Mouse (Mus musculus) granulocyte monocyte progenitor cell, adult 5-6 weeks (primary cell): Measurements from ENCODE around the gene Dtymk. TPM values are rescaled to one million over a fixed set of nuclear protein-coding genes. Genes with fewer than 3 reads are reported as not detected.
"Not testable (repeated sequence)": the region's sequence is repeated elsewhere in the genome, so short reads cannot be mapped to it uniquely, and the experiment has no call there.

ENCODE experiments used
- ATAC-seq: replicated peaks from 2 replicates; pipeline ENCODE4 v1.8.0; 2016; ENCODE audit warnings: mild to moderate bottlenecking, moderate TSS enrichment, inconsistent platforms; ENCODE audit not compliant: poor library complexity, severe bottlenecking
- total RNA-seq, 2 experiments: library from RNA; stranded (forward) in 1 of 2; stranded (reverse) in 1 of 2; fragments of 200-712, 200-1000 nt in 1 of 2; fragments of >200 nt in 1 of 2; fragmentation: Nextera tagmentation in 1 of 2; gene quantifications; 2 replicates each; pipeline ENCODE4 v1.2.3; 2014 to 2017

The Dtymk gene
- total RNA-seq (2014; fragmentation: Nextera tagmentation) (238 and 289 TPM in 2 replicates), total RNA-seq (2017) (216 and 239 TPM in 2 replicates)

DNA sequence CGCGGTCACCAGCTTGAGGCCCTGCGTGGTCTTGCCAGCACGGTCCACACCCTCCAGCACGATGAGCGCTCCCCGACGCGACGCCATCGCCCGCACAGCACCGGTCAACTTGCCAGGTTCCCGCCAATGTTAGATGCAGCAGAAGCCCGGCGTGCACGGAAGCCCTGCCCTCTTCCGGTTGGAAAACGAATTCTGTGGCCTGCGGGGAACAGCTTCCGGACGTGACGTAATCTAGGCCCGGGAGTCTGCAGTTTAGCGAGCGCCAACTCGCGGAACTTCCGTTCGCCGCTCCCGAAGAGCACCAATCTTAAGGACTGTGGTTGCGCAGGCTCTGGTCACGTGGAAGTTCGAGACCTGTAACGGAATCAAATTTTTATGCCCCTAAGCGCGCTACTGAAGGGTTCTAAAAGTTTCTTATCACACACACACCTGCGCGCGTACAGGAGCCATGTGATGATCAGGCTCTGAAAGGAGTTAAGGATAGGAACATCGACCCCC is at the start of gene Dtymk:
Gene Dtymk, minus strand, starts transcription at position 194 of the 498 bp plus-strand sequence.
- peak; percentile 67 for ATAC-seq

DNA sequence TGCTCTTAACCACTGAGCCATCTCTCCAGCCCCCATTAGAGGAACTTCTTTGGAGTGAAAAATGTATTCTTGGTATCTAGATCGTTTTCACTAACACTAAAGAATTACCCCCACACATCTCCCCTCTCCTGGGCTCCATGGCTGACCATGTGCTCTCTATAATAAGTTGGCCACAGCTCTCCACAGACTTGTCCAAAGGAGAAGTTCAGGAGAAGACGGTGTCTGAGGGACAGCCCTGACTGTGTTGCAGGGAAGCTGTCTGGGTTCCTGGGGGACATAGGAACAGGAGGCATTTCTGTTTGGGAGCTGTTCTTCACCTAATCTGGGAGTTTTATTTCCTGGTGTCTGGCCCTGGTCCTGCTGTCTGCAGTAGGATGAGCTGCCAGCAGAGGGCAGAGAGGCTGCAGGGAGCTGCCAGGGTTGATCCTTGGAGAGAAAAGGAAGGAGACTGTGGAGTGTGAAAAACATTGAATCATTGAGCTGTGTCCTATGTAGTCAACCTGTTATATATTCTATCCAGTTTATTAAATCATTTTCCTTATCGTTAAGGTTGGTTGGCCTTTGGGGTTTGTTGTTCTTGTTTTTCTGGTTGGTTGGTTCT is 44.1 kb upstream of the Dtymk start:
- peak; percentile 97 for ATAC-seq

DNA sequence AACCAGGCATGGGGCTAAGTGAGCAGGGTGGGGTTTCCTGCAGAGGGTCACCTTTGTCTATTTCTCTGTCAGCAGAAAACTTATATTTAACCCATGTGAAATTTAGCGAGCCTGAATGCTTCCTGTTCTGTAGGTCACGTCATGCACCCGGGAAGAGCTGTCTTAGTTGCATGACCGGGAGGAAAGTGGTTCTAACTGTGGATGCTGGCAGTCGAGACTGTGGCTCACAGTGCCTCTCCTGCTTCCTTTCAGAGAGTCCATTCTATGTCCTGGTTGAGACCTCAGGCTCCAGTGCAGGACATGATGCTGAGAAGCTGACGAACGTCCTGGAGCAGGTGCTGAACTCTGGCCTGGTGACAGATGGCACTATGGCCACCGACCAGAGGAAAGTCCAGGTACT is 36.8 kb upstream of the Dtymk start:
- ATAC-seq: not testable (repeated sequence)

GRCm38 (mm10) chr1:93837335-93837734 is 35.6 kb upstream of the Dtymk start:
- no peak for ATAC-seq

- no peak for ATAC-seq
Observed at GRCm38 (mm10) chr1:93836532-93836913, 34.8 kb upstream of the Dtymk start.

DNA sequence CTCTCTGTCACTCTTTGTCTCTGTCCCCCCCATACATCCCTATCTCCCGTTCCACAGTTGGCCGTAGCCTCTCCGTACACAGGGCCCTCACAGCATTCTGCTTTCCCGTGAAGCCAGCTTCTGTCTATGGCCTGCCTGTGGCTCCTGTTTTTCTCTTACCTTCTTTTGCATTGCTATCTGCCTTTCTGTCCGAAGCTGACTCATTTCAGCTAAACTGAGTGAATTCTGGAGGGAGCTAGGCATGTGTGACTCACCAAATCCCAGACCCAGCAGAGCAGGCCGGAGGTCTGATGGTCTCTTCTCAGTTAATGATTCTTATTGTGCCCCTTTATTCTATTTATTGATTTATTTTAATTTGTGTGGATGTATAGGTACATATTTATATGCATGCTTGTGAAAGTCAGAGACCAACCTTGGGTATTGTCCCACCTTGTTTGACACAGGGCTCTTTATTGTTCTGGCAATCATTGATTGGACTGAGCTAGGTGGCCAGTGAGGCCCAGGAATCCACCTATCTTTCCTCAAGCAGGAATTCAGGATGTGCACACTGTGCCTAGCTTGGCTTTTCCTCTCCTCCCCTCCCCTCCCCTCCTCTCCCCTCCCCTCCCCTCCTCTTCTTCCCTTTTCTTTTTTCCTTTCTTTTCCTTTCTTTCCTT is 34.3 kb upstream of the Dtymk start:
- ATAC-seq: no peak

GRCm38 (mm10) chr1:93835211-93835610 is 33.5 kb upstream of the Dtymk start:
- ATAC-seq: no peak

GRCm38 (mm10) chr1:93834671-93835150 is 33.0 kb upstream of the Dtymk start:
- ATAC-seq: no peak

- ATAC-seq: peak; percentile 90
Observed at GRCm38 (mm10) chr1:93832754-93833360, 31.1 kb upstream of the Dtymk start.

DNA sequence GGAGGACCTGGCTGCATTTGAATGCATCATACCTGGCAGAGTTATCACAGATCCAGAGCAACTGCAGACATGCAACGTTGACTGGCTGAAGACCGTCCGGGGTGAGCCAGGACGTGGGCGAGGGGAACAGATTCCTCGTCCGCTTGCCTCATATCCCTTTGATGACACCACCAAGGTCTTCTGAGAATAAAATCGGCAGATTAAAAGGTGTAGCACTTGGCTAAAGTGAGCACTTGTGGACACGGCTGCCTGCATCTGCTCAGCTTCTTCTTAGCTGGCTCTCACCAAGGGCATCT is 24.8 kb upstream of the Dtymk start:
- no peak for ATAC-seq

DNA sequence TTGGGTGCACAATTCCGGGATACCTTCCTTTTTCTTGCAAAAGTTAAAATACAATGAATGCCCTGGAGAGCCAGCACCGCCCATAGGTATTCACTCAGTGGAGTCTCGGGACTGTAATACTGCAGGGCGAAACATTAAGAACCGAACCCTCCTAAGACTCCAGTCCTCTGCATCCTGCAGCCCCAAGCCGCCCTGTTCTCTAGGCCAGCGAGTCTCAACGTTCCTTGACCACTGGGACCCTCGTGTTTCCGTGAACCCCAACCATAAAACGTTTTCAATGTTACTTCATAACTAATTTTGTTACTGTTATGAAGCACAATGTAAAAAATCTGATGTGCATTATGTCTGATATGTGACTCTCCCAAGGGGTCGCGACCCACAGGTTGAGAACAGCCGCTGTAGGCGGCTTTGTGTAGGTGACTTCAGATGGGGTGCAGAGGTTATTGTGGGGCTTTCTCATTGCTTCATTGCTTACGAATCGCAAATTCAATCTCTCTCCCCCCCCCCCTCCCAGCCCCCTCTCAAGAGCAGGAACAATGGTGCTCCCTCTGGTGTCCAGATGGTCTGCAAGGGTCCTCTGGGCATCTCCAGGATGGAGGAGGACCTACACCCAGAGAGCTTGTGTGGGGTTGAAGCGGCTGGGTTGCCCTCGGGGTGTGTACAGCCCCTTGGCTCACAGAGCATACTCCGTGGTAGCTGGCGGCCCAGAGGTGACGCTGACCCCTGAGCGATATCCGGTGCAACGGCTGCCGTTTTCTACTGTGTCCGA is 24.2 kb upstream of the Dtymk start:
- no peak for ATAC-seq

DNA sequence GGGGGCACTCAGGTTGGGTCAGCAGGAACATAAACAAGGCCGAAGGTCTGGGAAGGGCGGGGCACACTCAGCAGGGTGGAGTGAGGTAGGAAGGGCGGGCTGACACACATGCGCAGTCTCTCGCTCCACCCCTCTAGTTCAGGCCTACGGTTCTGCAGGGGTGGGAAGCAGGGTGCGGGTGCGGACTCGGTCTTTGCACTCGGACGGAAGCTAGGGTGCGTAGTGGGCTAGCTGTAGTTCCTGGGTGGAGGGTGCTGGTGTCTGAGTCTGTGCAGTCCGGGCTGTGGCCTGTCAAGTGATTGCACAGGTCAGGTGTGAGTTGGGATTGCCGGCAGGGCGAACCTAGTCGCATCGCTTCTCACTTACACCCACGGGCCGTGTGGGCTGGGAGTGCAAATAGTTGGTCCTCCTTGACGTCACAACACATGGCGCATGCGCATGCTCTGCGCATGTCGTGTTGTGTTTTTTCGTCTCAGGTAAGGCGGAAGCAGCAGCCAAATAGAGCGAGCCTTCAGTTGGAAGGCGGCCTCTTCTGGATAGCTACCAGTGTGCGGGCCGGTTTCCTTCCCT is 23.5 kb upstream of the Dtymk start:
- peak; percentile 84 for ATAC-seq

- ATAC-seq: 0 out of 2 replicates have a peak, but pooled peaks have one; percentile 1
Observed at GRCm38 (mm10) chr1:93824609-93825008, 22.9 kb upstream of the Dtymk start, which contains the start of gene D2hgdh. Gene D2hgdh (plus strand): TSS chr1:93824909.

DNA sequence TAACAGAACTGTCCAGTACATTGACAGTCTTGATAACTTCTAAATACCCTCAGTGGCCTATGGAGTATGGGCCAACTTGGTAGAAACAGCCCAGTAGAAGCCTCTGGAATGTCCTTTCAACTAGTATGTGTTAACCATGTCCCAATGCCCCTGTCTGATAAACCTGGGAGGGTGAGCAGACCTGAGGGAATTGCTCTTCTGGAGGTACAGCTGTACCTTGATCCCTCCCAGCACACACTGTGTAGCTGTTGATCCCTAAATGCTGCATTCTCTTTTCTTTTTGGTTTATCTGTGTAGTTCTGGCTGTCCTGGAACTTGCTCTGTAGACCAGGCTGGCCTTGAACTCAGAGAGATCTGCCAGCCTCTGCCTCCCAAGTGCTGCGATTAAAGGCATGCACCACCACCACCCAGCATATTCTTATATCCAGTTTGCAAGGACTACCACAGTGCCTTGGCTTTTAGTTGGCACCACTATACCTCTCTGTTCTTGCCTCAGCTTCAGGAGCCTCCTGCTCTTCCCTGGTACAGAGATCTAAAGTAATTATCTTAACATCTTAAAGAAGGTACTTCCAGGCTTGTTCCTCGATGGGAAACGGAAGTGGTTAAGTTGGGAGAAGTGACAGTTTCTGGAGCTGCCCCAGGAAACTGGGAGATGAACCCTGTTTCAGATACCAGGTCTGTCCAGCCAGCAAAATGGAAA is 22.2 kb upstream of the Dtymk start:
- no peak for ATAC-seq

GRCm38 (mm10) chr1:93818722-93819121 is 17.0 kb upstream of the Dtymk start:
- ATAC-seq: peak; percentile 4; the same call in 1 of the 2 replicates

- ATAC-seq: peak; percentile 84
Observed at GRCm38 (mm10) chr1:93817823-93818532, 16.2 kb upstream of the Dtymk start.

GRCm38 (mm10) chr1:93811495-93812039 is 9.8 kb upstream of the Dtymk start:
- ATAC-seq: peak; percentile 33; the same call in 1 of the 2 replicates

- no peak for ATAC-seq
Observed at GRCm38 (mm10) chr1:93810011-93810410, 8.3 kb upstream of the Dtymk start.

DNA sequence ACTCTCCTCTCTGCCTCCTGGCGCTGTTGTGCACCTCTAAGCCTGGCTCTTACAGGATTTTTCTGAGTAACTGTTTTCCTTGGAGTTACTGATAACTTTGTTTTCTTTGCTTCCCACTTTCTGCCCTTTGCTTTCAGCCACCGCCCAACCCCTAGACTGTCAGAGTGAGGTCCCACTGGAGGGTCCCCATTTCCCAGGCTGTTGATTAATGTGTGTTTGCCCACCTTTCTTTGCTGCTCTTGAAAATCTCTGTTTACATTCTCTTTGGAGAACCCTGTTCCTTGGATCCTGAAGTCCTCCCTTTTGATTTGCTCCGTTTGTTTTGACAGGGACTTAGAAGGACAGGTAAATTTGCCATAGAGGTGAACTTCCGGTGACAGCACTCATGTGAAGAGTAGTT is 7.1 kb upstream of the Dtymk start:
- no peak for ATAC-seq
